Mouse (Mus musculus): ENCODE measurements at regions not wholly inside any gene's neighbourhood (a gene's known extent, or its start where the extent isn't known, plus 50 kb on each side); places are given as distances from the start of the nearest gene placed in this dataset.

GRCm38 (mm10) chr7:124880771-124881170 lies 563.7 kb upstream of the Kdm8 start:
- no peak for TF ChIP-seq CTCF (IDR thresholded peaks at IDR 0.05)
- no peak for DNase-seq (ENCODE audit: extremely low spot score in 1 of 2, low spot score in 2 of 2)
- H3K27ac ChIP-seq = no peak overlapping the region
- no peak overlapping the region for H3K4me3 ChIP-seq
- intact Hi-C loops (cut with DNase I) = no loop called here

DNA sequence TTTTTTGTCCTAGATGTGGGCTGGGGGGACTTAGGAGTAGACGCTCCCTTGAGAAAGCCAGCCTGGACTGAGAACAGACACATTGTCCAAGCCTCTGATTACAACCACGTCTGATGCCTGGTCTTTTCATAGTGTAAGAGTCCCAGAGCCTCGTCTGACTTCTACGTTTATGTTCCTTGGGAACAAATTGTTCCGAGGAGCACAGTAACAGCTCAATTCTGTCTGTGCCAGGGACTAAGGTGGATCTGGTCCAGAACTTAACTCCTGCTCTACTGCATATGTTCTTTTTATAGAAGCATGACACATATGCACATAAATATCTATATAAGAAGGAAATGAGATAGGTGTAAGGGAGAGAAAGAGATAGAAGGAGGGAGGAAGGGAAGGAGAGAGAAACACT lies 537.2 kb upstream of the Kdm8 start:
- Histone ChIP-seq H3K4me3 (no peak overlapping the region), H3K27ac (peak overlapping the region; percentile 81)
- no peak for TF ChIP-seq CTCF (IDR thresholded peaks at IDR 0.05)
- no peak for DNase-seq (ENCODE audit: extremely low spot score in 1 of 2, low spot score in 2 of 2)
- intact Hi-C loops (cut with DNase I) = loop anchor here (5.0 to 10.0 kb wide), 3 partner anchors 70 to 210 kb away; no protein-coding TSS in a partner anchor

DNA sequence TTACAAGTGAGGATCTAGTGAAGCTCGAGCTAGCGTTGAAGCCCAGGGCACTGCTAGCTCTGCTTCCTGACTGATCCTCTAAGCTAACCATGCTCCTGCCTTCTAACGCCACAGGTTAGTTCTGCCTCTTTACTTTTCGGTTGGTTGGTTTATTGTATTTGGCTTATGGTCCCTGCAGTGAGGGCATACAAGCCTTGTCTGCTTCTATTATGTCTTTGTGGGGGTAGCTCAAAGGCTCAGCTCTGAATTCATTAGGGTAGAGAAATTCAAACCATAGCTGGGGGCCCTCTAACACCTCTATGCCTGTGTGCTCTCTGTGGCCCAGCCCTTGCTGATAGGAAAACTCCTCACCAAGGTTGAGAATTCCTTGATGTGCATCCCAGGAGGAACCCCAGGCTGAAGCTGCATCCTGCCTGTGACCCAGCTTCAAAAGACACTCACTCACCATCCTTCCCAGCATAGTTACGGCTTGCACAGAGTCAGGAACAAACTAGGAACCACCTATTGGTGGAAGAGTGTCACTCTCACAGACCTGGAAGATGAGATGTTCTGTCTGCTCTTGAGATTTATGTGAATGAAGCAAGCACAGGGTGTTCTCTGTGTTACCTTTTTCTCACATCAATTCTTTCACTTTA lies 536.7 kb upstream of the Kdm8 start:
- intact Hi-C loops (cut with DNase I) = loop anchor here (5.0 to 10.0 kb wide), 3 partner anchors 70 to 210 kb away; no protein-coding TSS in a partner anchor
- no peak overlapping the region for H3K4me3 ChIP-seq
- peak overlapping the region; percentile 81 for H3K27ac ChIP-seq
- no peak; the same call in 1 of the 2 replicates for TF ChIP-seq CTCF (IDR thresholded peaks at IDR 0.05)
- no peak for DNase-seq (ENCODE audit: extremely low spot score in 1 of 2, low spot score in 2 of 2)

DNA sequence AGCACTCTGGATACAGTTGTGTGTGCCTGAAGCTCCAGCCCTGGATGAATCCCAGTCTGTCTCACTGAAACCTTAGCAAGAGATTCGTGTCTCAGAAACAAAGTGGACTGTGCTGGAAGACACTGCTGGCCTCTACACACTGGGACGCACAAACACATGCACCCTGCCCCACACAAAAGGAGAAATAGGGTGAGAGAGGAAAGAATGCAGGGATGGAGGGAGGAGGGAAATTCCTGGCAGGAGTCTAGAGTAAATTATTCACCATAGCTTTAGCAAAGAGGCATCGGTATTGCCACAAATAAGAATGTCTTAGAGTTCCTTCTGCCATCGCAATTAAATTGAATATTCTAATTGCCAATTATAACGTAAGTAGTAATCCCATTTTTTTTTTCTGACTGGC lies 530.4 kb upstream of the Kdm8 start:
- no peak for DNase-seq (ENCODE audit: extremely low spot score in 1 of 2, low spot score in 2 of 2)
- Histone ChIP-seq H3K27ac (no peak overlapping the region), H3K4me3 (no peak overlapping the region)
- intact Hi-C loops (cut with DNase I) = no loop called here
- TF ChIP-seq CTCF (IDR thresholded peaks at IDR 0.05) = no peak

GRCm38 (mm10) chr7:124914479-124914878 lies 530.0 kb upstream of the Kdm8 start:
- no peak for DNase-seq (ENCODE audit: extremely low spot score in 1 of 2, low spot score in 2 of 2)
- intact Hi-C loops (cut with DNase I) = no loop called here
- TF ChIP-seq CTCF (IDR thresholded peaks at IDR 0.05) = no peak

DNA sequence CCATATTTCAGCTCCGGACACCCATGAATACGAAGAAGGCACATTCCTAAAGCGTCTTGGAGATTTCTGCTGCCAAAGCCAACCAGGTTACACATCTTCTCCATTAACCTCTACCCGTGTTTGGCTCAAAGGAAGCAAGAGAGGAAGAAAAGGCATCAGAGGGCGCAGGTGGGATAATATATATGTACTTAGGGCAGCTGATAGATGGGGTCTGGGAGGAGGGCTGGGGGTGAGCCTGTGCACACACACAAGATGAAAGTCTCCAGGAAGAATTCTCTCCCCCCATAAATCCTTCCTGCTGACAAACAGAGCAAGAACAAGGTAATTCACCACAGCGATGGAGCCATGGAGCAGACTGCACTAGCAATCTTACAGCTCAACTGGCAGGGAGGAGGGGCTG lies 529.5 kb upstream of the Kdm8 start:
- no peak for DNase-seq (ENCODE audit: extremely low spot score in 1 of 2, low spot score in 2 of 2)
- Histone ChIP-seq H3K4me3 (no peak overlapping the region), H3K27ac (no peak overlapping the region)
- no peak for TF ChIP-seq CTCF (IDR thresholded peaks at IDR 0.05)
- intact Hi-C loops (cut with DNase I) = no loop called here

More at GRCm38 (mm10) chr7:124914479-124914878, 530.0 kb upstream of the Kdm8 start:
- no peak overlapping the region for H3K4me3 ChIP-seq
- no peak overlapping the region for H3K27ac ChIP-seq

DNA sequence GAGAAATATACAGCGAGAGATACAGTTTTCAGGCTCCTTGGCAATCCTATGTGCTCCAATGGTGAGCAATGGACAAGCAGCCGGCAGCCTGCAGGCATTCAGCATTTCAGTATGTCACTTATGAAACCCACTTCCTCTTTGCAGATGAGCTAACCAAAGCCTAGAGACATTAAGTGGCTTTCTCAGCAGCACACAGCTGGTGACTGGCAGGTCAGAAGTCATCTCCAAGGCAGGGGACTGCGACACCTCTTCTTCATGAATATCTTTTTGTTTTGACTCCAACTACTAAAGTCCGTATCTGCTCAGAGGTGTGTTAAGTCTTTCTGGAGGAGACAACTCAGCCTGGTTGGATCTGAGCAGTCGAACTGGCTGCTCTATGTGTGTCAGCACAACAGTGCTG lies 528.8 kb upstream of the Kdm8 start:
- intact Hi-C loops (cut with DNase I) = no loop called here
- no peak overlapping the region for H3K4me3 ChIP-seq
- H3K27ac ChIP-seq = no peak overlapping the region
- no peak for TF ChIP-seq CTCF (IDR thresholded peaks at IDR 0.05)
- DNase-seq (ENCODE audit: extremely low spot score in 1 of 2, low spot score in 2 of 2) = no peak

- Histone ChIP-seq H3K4me3 (no peak overlapping the region), H3K27ac (no peak overlapping the region)
- TF ChIP-seq CTCF (IDR thresholded peaks at IDR 0.05) = no peak; the same call in 1 of the 2 replicates
- intact Hi-C loops (cut with DNase I) = no loop called here
- DNase-seq (ENCODE audit: extremely low spot score in 1 of 2, low spot score in 2 of 2) = no peak
Observed at GRCm38 (mm10) chr7:124917606-124918120, 526.8 kb upstream of the Kdm8 start.

GRCm38 (mm10) chr7:124922806-124923205 lies 521.7 kb upstream of the Kdm8 start:
- no peak for TF ChIP-seq CTCF (IDR thresholded peaks at IDR 0.05)
- Histone ChIP-seq H3K27ac (no peak overlapping the region), H3K4me3 (no peak overlapping the region)
- intact Hi-C loops (cut with DNase I) = no loop called here
- no peak for DNase-seq (ENCODE audit: extremely low spot score in 1 of 2, low spot score in 2 of 2)

DNA sequence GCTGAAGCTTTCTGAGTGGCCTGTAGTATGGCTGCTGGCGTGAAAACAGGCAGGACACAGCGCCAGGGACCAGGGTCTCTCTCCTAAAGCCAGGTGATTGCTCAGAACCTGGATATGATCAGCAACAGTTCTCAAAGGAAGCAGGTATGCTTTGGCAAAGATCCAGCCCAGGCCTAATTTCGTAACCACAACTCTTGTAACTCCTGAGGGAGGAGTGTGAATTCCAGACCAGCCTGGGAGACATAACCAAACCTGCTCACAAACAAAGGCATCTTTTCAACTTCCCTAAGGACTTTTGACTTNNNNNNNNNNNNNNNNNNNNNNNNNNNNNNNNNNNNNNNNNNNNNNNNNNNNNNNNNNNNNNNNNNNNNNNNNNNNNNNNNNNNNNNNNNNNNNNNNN lies 510.9 kb upstream of the Kdm8 start:
- intact Hi-C loops (cut with DNase I) = loop anchor here (10.0 kb wide), 2 partner anchors 181 to 249 kb away; no protein-coding TSS in a partner anchor
- no peak overlapping the region for H3K4me3 ChIP-seq
- no peak for TF ChIP-seq CTCF (IDR thresholded peaks at IDR 0.05)
- DNase-seq (ENCODE audit: extremely low spot score in 1 of 2, low spot score in 2 of 2) = no peak
- H3K27ac ChIP-seq = no peak overlapping the region; the same call in 1 of the 2 replicates

- H3K4me3 ChIP-seq = no peak overlapping the region
- TF ChIP-seq CTCF (IDR thresholded peaks at IDR 0.05) = no peak
- no peak for DNase-seq (ENCODE audit: extremely low spot score in 1 of 2, low spot score in 2 of 2)
- intact Hi-C loops (cut with DNase I) = loop anchor here (10.0 kb wide), 2 partner anchors 175 to 255 kb away; no protein-coding TSS in a partner anchor
- no peak overlapping the region for H3K27ac ChIP-seq
Observed at GRCm38 (mm10) chr7:124939357-124939756, 505.1 kb upstream of the Kdm8 start.

GRCm38 (mm10) chr7:124941527-124941926 lies 502.9 kb upstream of the Kdm8 start:
- TF ChIP-seq CTCF (IDR thresholded peaks at IDR 0.05) = no peak
- intact Hi-C loops (cut with DNase I) = no loop called here
- H3K27ac ChIP-seq = no peak overlapping the region
- DNase-seq (ENCODE audit: extremely low spot score in 1 of 2, low spot score in 2 of 2) = no peak
- H3K4me3 ChIP-seq = no peak overlapping the region

DNA sequence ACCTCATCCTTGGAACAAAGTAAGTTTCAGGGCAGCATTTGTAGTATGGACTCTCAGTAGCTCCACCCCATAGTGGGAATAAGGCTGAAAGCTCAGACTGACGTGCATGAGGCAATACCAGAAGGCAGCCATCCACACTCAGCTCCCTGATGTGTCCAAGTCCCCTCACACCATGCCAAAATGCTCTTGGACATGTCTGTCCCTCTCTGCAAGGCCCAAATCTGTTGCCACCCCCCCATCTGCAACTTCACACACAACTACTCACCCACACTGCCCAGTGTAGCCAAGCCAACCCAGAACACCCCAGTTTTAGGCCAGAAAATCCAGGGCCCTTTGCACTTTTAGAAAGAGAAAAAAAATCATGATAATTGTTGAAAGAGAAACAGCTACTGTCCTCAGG lies 498.1 kb upstream of the Kdm8 start:
- TF ChIP-seq CTCF (IDR thresholded peaks at IDR 0.05) = no peak
- H3K4me3 ChIP-seq = no peak overlapping the region
- intact Hi-C loops (cut with DNase I) = no loop called here
- DNase-seq (ENCODE audit: extremely low spot score in 1 of 2, low spot score in 2 of 2) = no peak
- H3K27ac ChIP-seq = no peak overlapping the region

Data from left cerebral cortex, adult 2 months (tissue).